Mouse (Mus musculus) lung, adult 2 months (tissue): ENCODE data around the gene Gadd45b.

ENCODE experiments used
- CTCF ChIP-seq: fragments of 200-500 bp; IDR thresholded peaks from 2 replicates; pipeline ENCODE4 v1.5.1; 2011; ENCODE audit warnings: mild to moderate bottlenecking, low read length, control low read depth; ENCODE audit not compliant: insufficient read depth
- POLR2A ChIP-seq: fragments of 200-500 bp; IDR thresholded peaks from 2 replicates; pipeline ENCODE4 v1.6.1; 2011; ENCODE audit warnings: low read depth, mild to moderate bottlenecking, control low read depth, low read length, borderline replicate concordance; ENCODE audit errors: extremely low read depth

- no peak for TF ChIP-seq POLR2A
- TF ChIP-seq CTCF = no peak
These were observed 26.6 kb upstream of the Gadd45b start for GRCm38 (mm10) chr10:80903282-80903681.
